ENCODE assay signal across 15 mouse cellular contexts in genomic region chr12:16091336-16091735, GRCm38 (mm10).
DNase-seq lines count a peak whose midpoint lies in the region; ATAC-seq lines count a peak whose summit lies in the region.
"Had no signal": no experiment of that assay in that cellular context is flagged by ENCODE, and none has a peak within 500 bp of the region (broad histone marks: within the 10 kb centered on the region; RNA-seq: fewer than 3 reads in every experiment).

No protein-coding gene starts in this region.

- ATAC-seq in forebrain, embryonic 14.5 days, result peak; percentile 58
- peak; percentile 32; the same call in 1 of the 2 replicates for ATAC-seq in megakaryocyte progenitor cell, adult 5-6 weeks (replicated peaks; ENCODE audit: poor library complexity)

- H3K27ac ChIP-seq in forebrain, embryonic 14.5 days (ENCODE audit: low read depth, low read length), result no peak overlapping the region
- H3K27ac ChIP-seq: embryonic facial prominence, embryonic 15.5 days; heart, embryonic 15.5 days; limb, embryonic 13.5 days; lung, embryonic 15.5 days; neural tube, embryonic 12.5 days had no signal

- no peak overlapping the region for H3K9ac ChIP-seq in forebrain, embryonic 14.5 days (ENCODE audit: low read length)
- H3K9ac ChIP-seq: embryonic facial prominence, embryonic 15.5 days; heart, embryonic 15.5 days; limb, embryonic 13.5 days; lung, embryonic 15.5 days; neural tube, embryonic 12.5 days had no signal

- no peaks in the 10 kb centered on the region for H3K4me1 ChIP-seq in forebrain, embryonic 14.5 days (ENCODE audit: control insufficient read depth, insufficient read depth, low read length)
- H3K4me1 ChIP-seq: embryonic facial prominence, embryonic 15.5 days; heart, embryonic 15.5 days; limb, embryonic 13.5 days; lung, embryonic 15.5 days had no signal

- H3K4me2 ChIP-seq in forebrain, embryonic 14.5 days (ENCODE audit: low read length), result no peak overlapping the region
- H3K4me2 ChIP-seq: embryonic facial prominence, embryonic 15.5 days; heart, embryonic 15.5 days; limb, embryonic 13.5 days; lung, embryonic 15.5 days; neural tube, embryonic 12.5 days had no signal

- no peaks in the 10 kb centered on the region for H3K9me3 ChIP-seq in forebrain, embryonic 14.5 days (replicated peaks; ENCODE audit: control insufficient read depth, low read length)
- H3K9me3 ChIP-seq: embryonic facial prominence, embryonic 15.5 days; heart, embryonic 15.5 days; limb, embryonic 13.5 days; lung, embryonic 15.5 days; neural tube, embryonic 12.5 days had no signal

- no peaks in the 10 kb centered on the region for H3K27me3 ChIP-seq in forebrain, embryonic 14.5 days (replicated peaks; ENCODE audit: control insufficient read depth, insufficient read depth, low read length)
- H3K27me3 ChIP-seq: CH12.LX; embryonic facial prominence, embryonic 15.5 days; heart, embryonic 15.5 days; limb, embryonic 13.5 days; neural tube, embryonic 12.5 days had no signal

- H3K36me3 ChIP-seq in forebrain, embryonic 14.5 days (ENCODE audit: control insufficient read depth, insufficient read depth, low read length), result no peaks in the 10 kb centered on the region
- H3K36me3 ChIP-seq: embryonic facial prominence, embryonic 15.5 days; heart, embryonic 15.5 days; limb, embryonic 13.5 days; lung, embryonic 15.5 days; neural tube, embryonic 12.5 days had no signal

- DNase-seq in MN1 (ENCODE audit: low spot score) (peak; percentile 78), ZHBTc4 (ENCODE audit: low read depth, low spot score) (peak; percentile 5)
- peak; percentile 59 for DNase-seq in forebrain, embryonic 14.5 days (ENCODE audit: low spot score)
- DNase-seq in cerebellum, adult 8-10 months, result no peak
- DNase-seq in lung, postnatal 36 days, result no peak
- DNase-seq in lung, postnatal 25 days (ENCODE audit: low spot score), result no peak
- no peak for DNase-seq in lung, postnatal 10 days
- DNase-seq: kidney, adult 9 months had no signal

- no peak overlapping the region for H3K4me3 ChIP-seq in forebrain, embryonic 14.5 days (ENCODE audit: low read depth, low read length)
- H3K4me3 ChIP-seq: embryonic facial prominence, embryonic 15.5 days; heart, embryonic 15.5 days; limb, embryonic 13.5 days; lung, embryonic 15.5 days; neural tube, embryonic 12.5 days had no signal

- 3% methylated on average over 6 of the region's 6 CpGs for WGBS in forebrain, embryonic 14.5 days

Comparison
In these comparisons a context has a peak if more than half of its experiments do, and no peak if none do; other contexts are left out.
1. DNase-seq: peak in MN1 (single experiment), ZHBTc4 (single experiment) and forebrain, embryonic 14.5 days (single experiment); none in cerebellum, adult 8-10 months (single experiment), lung, postnatal 36 days (single experiment), lung, postnatal 25 days (single experiment) and lung, postnatal 10 days (single experiment).